Mouse (Mus musculus): ENCODE measurements around the gene Zfp281.

GRCm38 (mm10) chr1:136636946-136637345 is 12.2 kb downstream of the Zfp281 start:
- TF ChIP-seq MAFK (IDR thresholded peaks at IDR 0.05; ENCODE audit: insufficient read depth, low read depth, low read length) (no peak), HCFC1 (IDR thresholded peaks at IDR 0.05; ENCODE audit: borderline replicate concordance, insufficient read depth, low read length) (no peak)

Data from ES-E14 (cell line).